Mouse (Mus musculus) heart, adult 2 months (tissue): ENCODE results near the gene Erc2.

Source experiments
- CTCF ChIP-seq: fragments of 200-600 bp; IDR thresholded peaks from 2 replicates; pipeline ENCODE4 v1.8.1; 2022; ENCODE audit warnings: antibody characterized with exemption, mild to moderate bottlenecking, moderate library complexity
- EP300 ChIP-seq: fragments of 200-500 bp; IDR thresholded peaks from 2 replicates; pipeline ENCODE4 v1.6.1; 2011; ENCODE audit warnings: low read depth, low read length, control low read depth; ENCODE audit not compliant: insufficient read depth
- POLR2A ChIP-seq: fragments of 200-500 bp; IDR thresholded peaks from 2 replicates; pipeline ENCODE4 v1.6.1; 2011; ENCODE audit warnings: mild to moderate bottlenecking, low read depth, low read length, control low read depth; ENCODE audit not compliant: insufficient read depth

DNA sequence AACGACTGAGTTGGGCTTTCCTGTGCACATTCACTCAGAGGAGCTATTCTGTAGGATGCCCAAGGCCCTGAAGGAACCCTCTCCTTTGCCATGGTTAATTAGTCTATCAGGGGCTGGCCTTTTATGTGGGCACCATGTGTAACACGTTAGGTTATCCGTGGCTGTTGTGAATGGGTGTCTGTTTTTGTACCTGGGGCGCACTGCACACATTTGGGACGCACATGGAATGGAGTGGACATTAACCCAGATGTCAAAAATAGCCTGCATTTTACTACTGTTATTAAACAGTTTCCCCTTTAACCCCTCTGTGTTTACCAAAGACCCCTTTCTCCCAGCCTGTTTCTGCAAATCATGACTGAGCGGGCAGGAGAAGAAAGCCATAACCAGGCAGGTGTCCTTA is 848.0 kb downstream of the Erc2 start:
- TF ChIP-seq EP300: no peak
- TF ChIP-seq CTCF: no peak
- TF ChIP-seq POLR2A: no peak
